Mouse (Mus musculus) liver, embryonic 16.5 days (tissue): ENCODE results near the gene Rasgrp1. TPM values are rescaled to one million over a fixed set of nuclear protein-coding genes. Genes with fewer than 3 reads are reported as not detected.

Source experiments
- ATAC-seq: fragments of 200-750 bp; cut with Nextera tagmentation; 2 replicates; pipeline ENCODE4 v1.8.0; 2017; ENCODE audit warnings: low read depth, mild to moderate bottlenecking, moderate number of reproducible peaks, moderate library complexity
- H3K27ac ChIP-seq: fragments of 300-500 bp; sonication (generic); 2 replicates; pipeline ENCODE4 v1.5.1; 2014; ENCODE audit warnings: mild to moderate bottlenecking, low read length
- H3K27me3 ChIP-seq: fragments of 300-500 bp; sonication (generic); 2 replicates; pipeline ENCODE4 v1.6.1; 2014; ENCODE audit warnings: low read depth, low read length, mixed read lengths; ENCODE audit not compliant: control insufficient read depth, insufficient read depth
- H3K36me3 ChIP-seq: fragments of 300-500 bp; sonication (generic); 2 replicates; pipeline ENCODE4 v1.6.1; 2014; ENCODE audit warnings: mild to moderate bottlenecking; ENCODE audit not compliant: control insufficient read depth, insufficient read depth
- H3K4me1 ChIP-seq: fragments of 300-500 bp; sonication (generic); 2 replicates; pipeline ENCODE4 v1.6.1; 2014; ENCODE audit warnings: low read depth, low read length, mixed read lengths; ENCODE audit not compliant: control insufficient read depth
- H3K4me2 ChIP-seq: fragments of 300-500 bp; sonication (generic); 2 replicates; pipeline ENCODE4 v1.6.1; 2014; ENCODE audit warnings: low read depth, low read length, mixed read lengths
- H3K4me3 ChIP-seq: fragments of 300-500 bp; sonication (generic); 2 replicates; pipeline ENCODE4 v1.5.1; 2014; ENCODE audit warnings: low read depth, mild to moderate bottlenecking, low read length
- H3K9ac ChIP-seq: fragments of 300-500 bp; sonication (generic); 2 replicates; pipeline ENCODE4 v1.6.1; 2014; ENCODE audit warnings: low read depth, low read length
- H3K9me3 ChIP-seq: fragments of 300-500 bp; sonication (generic); replicated peaks from 2 replicates; pipeline ENCODE4 v1.6.1; 2016; ENCODE audit warnings: low read length; ENCODE audit not compliant: control insufficient read depth
- WGBS: fragments of 180-500 bp; shearing (Covaris S2); extraction: QIAGEN DNeasy Blood & Tissue Kit; methylation state at CpG from one replicate; pipeline ENCODE4 v1.1.7; 2014; ENCODE audit not compliant: insufficient replicate concordance; 5-methylcytosine and 5-hydroxymethylcytosine counted together
- polyA plus RNA-seq: library from polyadenylated mRNA; unstranded; fragments of >200 nt; fragmentation: Nextera tagmentation; extraction: Ambion mirVana; gene quantifications from 2 replicates; pipeline ENCODE4 v1.2.1, GENCODE M21; 2015

The Rasgrp1 gene
- polyA plus RNA-seq, 1 experiment from 2014 or later, result 0.70 TPM

DNA sequence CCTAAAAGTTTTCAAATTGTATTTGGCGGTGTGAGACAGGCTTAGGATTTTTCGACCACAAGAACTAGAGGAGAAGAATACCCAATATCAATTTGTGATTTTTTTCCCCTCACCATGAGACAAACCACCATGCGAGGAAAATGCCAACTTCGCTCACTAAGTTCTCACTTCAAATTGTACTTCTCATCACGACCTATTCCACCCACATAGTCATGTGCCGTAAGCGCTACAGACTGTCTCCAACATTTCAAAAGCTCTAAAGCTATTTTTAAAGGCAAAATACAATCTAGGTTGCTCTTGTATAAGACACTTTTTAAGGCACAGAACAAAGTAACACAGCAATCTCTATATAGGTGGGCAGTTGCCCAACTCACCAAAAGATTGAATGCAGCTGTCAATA lies 4.9 kb downstream of the Rasgrp1 start:
- Histone ChIP-seq H3K36me3 (no peaks in the 10 kb centered on the region), H3K9me3 (no peaks in the 10 kb centered on the region), H3K4me2 (no peak overlapping the region), H3K27ac (no peak overlapping the region), H3K27me3 (peaks cover 14% of the 10 kb centered on the region), H3K9ac (no peak overlapping the region), H3K4me3 (no peak overlapping the region), H3K4me1 (no peaks in the 10 kb centered on the region; the same call in 1 of the 2 replicates)
- no peak for ATAC-seq
- 71% methylated on average over 7 of the region's 7 CpGs for WGBS

DNA sequence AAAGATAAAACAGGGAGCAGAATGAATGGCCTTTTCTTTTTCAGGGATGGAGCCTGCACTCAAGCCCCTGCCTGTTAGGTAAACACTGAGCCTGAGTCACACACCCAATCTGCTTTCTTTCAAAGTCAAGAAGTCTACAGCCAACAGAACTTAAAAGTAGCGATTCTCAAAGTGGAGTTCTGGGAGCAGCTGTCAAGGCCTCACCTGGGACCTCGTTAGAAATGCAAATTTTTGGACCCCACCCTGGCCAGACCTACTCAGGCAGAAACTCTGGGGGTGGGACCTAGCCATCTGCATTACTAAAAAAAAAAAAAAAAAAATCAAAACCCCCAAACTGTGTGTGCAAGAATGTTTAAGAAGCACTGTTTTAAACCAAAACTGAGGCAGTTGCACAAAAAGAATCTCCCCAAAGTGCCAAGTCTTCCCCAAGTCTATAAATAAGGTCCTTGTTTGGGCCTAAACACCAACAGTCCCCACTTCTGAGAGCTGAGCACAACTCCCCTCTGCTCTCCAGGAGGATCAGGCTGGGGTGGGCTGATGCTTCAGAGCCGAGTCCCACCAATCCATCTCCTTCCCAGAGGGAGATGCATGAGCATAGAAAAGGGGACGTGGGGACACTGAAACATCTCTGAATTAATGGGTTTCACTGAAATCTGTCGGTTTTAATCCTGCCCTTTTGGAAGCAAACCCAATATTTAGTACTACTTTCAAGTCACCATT lies 5.7 kb downstream of the Rasgrp1 start:
- Histone ChIP-seq H3K4me3 (no peak overlapping the region), H3K27me3 (peaks cover 6% of the 10 kb centered on the region), H3K9me3 (no peaks in the 10 kb centered on the region), H3K27ac (no peak overlapping the region), H3K36me3 (no peaks in the 10 kb centered on the region), H3K4me2 (no peak overlapping the region), H3K4me1 (no peaks in the 10 kb centered on the region), H3K9ac (no peak overlapping the region)
- 31% methylated on average over 5 of the region's 5 CpGs for WGBS
- no peak for ATAC-seq

DNA sequence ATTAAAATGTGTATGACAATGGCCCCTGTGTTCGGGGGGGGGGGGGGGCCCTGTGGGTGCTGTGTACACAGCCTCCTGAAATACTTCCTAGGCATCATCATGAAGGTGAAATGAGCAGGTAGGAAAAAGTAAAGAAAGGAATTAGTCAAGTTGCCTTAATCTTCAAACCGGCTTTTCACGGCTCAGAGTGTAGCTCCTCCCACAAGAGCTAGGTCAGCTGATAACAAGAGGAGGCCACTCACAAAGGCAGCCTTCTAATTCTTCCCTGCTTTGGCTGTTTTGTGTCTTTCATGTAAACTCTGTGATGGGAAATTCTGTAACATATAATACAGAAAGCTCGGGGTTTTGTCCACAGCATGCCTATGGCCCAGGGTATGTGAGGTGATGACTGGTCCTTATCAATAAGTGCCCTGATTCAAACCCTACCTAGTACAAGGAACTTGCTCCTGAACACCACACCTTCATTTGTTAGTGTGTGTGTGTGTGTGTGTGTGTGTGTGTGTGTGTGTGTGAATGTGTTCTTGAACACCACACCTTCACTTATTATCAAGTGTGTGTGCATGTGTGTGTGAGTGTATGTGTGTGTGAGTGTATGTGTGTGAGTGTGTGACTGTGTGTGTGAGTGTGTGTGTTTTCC lies 7.1 kb downstream of the Rasgrp1 start:
- H3K27me3 ChIP-seq, result no peaks in the 10 kb centered on the region
- H3K27ac ChIP-seq, result no peak overlapping the region
- H3K4me1 ChIP-seq, result no peaks in the 10 kb centered on the region
- no peak overlapping the region for H3K9ac ChIP-seq
- WGBS, result 31% methylated on average over 4 of the region's 4 CpGs
- no peaks in the 10 kb centered on the region for H3K9me3 ChIP-seq
- no peak overlapping the region for H3K4me3 ChIP-seq
- no peaks in the 10 kb centered on the region for H3K36me3 ChIP-seq
- ATAC-seq, result no peak
- H3K4me2 ChIP-seq, result no peak overlapping the region

DNA sequence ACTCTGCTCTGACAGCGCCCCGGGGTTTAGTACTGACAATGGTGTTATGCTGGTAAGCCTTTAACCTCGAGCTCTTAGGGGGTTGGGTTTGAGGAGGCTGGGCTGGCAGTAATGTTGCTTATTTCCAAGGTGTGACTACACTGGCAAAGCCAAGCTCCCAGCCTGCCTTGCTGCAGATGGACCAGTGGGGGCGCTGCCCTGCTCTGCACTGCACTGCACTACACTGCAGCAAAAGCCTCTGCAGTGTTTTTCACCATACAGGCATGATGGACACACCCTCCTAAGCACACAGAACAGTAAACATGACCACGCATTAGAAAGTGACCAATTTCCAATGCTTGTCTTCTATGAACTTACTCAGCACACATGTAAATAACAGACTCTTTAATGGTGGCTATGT lies 11.2 kb downstream of the Rasgrp1 start:
- no peak for ATAC-seq
- H3K4me1 ChIP-seq, result no peaks in the 10 kb centered on the region
- no peaks in the 10 kb centered on the region for H3K9me3 ChIP-seq
- 47% methylated on average over 5 of the region's 5 CpGs for WGBS
- no peak overlapping the region for H3K4me2 ChIP-seq
- H3K9ac ChIP-seq, result no peak overlapping the region
- H3K4me3 ChIP-seq, result no peak overlapping the region
- no peak overlapping the region for H3K27ac ChIP-seq
- H3K36me3 ChIP-seq, result no peaks in the 10 kb centered on the region
- no peaks in the 10 kb centered on the region for H3K27me3 ChIP-seq

DNA sequence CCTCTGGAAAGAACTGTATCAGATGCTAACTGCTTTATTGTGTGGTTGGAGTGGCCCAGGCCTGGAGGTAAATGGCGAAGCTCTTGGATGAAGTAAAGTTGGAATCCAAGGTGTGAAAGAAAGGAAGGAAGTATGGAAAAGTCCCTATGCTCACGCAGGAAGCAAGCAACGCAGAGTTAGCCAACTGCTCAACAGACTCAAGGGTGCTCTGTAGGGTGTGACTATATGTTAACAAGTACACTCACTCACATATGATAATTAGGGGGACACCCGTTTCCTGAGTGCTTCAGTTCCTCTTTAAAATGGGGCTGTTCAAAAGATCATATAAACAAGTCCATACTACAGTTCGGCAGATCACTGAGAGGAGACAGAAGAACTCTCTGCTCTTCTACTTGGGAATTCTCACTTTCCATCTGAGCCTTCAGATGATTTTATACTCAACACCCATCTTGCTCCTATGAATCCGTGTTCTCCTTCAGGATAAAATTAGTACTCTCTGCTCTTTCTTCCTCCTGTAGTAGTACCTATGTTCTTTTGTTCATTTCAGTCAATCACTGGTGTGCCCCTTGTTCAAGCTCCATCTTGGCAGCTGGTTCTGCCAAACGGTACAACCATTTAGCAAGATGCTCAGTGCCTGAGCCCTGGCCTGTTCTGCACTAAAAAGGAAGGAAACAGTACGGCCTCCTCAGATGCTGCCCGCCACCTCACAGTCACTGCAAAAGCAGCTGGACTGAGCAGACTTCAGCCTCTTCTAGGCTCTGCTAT lies 14.1 kb downstream of the Rasgrp1 start:
- 34% methylated on average over 9 of the region's 9 CpGs for WGBS
- H3K4me1 ChIP-seq, result no peaks in the 10 kb centered on the region
- H3K36me3 ChIP-seq, result no peaks in the 10 kb centered on the region
- no peak overlapping the region for H3K4me2 ChIP-seq
- H3K9ac ChIP-seq, result no peak overlapping the region
- H3K27ac ChIP-seq, result no peak overlapping the region
- H3K9me3 ChIP-seq, result no peaks in the 10 kb centered on the region
- ATAC-seq, result no peak
- H3K4me3 ChIP-seq, result no peak overlapping the region
- H3K27me3 ChIP-seq, result no peaks in the 10 kb centered on the region

DNA sequence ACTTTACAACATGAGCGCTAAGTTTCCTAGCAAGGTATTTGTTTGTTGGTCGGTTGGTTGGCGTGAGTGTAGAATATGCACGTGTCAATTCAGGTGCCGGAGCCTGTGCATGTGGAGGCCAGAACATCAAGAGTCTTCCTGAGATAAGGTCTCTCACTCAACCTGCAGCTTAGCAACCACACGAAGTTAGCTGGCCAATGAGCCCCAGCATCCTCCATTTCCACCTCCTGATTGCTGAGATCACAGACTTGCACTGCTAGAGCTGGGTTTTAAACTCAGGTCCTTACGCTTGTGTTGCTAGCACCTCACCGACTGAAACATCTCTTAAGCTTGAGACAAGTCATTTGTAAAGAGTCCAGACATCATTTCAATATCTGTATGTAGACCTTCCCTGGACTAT lies 20.4 kb downstream of the Rasgrp1 start:
- WGBS, result 64% methylated on average over 8 of the region's 8 CpGs
- H3K4me3 ChIP-seq, result no peak overlapping the region
- no peaks in the 10 kb centered on the region for H3K4me1 ChIP-seq
- no peak for ATAC-seq
- no peak overlapping the region for H3K4me2 ChIP-seq
- no peaks in the 10 kb centered on the region for H3K36me3 ChIP-seq
- H3K27me3 ChIP-seq, result no peaks in the 10 kb centered on the region
- no peak overlapping the region for H3K9ac ChIP-seq
- no peak overlapping the region for H3K27ac ChIP-seq
- H3K9me3 ChIP-seq, result no peaks in the 10 kb centered on the region

DNA sequence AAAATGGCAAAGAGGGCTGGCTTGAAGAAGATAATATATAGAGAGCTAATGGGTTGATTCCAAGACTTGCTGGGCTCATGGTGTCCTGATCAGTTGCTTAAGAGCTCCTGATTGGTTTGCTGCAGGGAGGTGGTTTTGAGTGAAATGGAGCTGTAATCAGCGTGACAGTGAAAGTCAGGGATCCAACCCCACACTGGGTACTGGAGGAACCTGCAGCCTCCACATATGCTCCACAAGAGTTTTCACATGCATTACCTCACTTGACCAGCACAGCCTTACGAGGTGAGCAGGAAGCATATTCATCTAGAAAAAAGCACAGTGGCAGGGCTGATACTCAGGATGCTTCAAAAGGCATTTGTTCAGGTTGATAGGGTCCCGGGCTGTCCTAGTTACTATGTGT lies 21.6 kb downstream of the Rasgrp1 start:
- Histone ChIP-seq H3K27me3 (no peaks in the 10 kb centered on the region), H3K4me3 (no peak overlapping the region), H3K4me1 (no peaks in the 10 kb centered on the region), H3K27ac (no peak overlapping the region), H3K4me2 (no peak overlapping the region), H3K9me3 (no peaks in the 10 kb centered on the region), H3K9ac (no peak overlapping the region), H3K36me3 (no peaks in the 10 kb centered on the region)
- WGBS, result 50% methylated on average over 3 of the region's 3 CpGs
- ATAC-seq, result no peak

DNA sequence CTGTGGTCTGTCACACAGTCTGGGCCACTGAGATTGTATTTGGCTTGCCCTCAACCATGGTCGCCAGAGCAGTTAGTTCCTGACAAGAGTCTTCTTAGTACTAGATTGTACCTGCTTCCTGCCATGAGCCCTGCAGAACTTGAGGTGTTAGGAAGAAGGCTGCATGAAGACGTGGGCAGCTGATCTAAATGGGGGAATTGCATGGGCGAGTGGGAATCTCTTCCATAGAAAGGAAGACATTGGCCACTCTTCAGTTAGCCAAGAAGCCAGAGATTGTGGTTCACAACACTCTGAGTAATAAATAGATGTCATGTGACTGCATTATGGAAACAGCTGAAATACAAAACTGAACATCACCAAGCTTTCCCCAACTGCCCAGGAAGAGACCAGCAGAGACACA lies 23.8 kb downstream of the Rasgrp1 start:
- no peak overlapping the region for H3K4me2 ChIP-seq
- ATAC-seq, result no peak
- no peaks in the 10 kb centered on the region for H3K9me3 ChIP-seq
- no peaks in the 10 kb centered on the region for H3K27me3 ChIP-seq
- H3K9ac ChIP-seq, result no peak overlapping the region
- no peaks in the 10 kb centered on the region for H3K4me1 ChIP-seq
- no peaks in the 10 kb centered on the region for H3K36me3 ChIP-seq
- 43% methylated on average over 3 of the region's 3 CpGs for WGBS
- H3K4me3 ChIP-seq, result no peak overlapping the region
- H3K27ac ChIP-seq, result no peak overlapping the region
